Mouse (Mus musculus): ENCODE data around the gene Rabep1. TPM values are rescaled to one million over a fixed set of nuclear protein-coding genes. Genes with fewer than 3 reads are reported as not detected.
"Not testable (repeated sequence)": the region's sequence is repeated elsewhere in the genome, so short reads cannot be mapped to it uniquely, and the experiment has no call there.

Rabep1 gene
- polyA plus RNA-seq, 1 experiment from 2014 or later, result 32.6 TPM

DNA sequence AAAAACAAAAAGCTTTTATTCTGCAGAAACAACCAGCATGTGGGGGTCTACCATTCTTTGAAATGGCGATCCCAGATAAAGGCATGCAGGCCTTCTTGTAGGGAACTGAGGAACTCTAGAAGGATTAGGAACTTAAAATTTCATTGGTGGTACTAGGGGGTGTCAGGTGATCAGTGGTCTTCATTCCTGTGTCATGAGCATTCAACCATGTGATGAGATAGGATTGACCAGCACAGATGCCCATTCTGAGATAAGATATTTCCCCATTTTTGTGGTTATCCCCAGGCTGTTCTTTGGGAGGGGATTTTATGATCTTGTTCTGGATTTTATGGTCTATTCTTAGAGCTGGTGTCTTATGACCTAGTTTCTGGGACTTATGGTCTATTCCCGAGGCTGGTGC lies 46.1 kb downstream of the Rabep1 start:
- Histone ChIP-seq H3K4me1 (ENCODE audit: insufficient read depth) (no peaks in the 10 kb centered on the region), H3K4me2 (no peak overlapping the region), H3K27ac (ENCODE audit: low read depth) (no peak overlapping the region), H3K36me3 (ENCODE audit: insufficient read depth) (peaks cover 37% of the 10 kb centered on the region), H3K9ac (no peak overlapping the region), H3K4me3 (ENCODE audit: low read depth, low read length) (no peak overlapping the region), H3K27me3 (ENCODE audit: insufficient read depth, low read length) (no peaks in the 10 kb centered on the region), H3K9me3 (ENCODE audit: low read depth, low read length) (no peaks in the 10 kb centered on the region)
- WGBS, result 93% methylated on average over 2 of the region's 2 CpGs
- no peak for DNase-seq
- no peak for ATAC-seq (ENCODE audit: insufficient read depth)
- TF ChIP-seq CTCF (IDR thresholded peaks at IDR 0.05; ENCODE audit: low read depth), result no peak

DNA sequence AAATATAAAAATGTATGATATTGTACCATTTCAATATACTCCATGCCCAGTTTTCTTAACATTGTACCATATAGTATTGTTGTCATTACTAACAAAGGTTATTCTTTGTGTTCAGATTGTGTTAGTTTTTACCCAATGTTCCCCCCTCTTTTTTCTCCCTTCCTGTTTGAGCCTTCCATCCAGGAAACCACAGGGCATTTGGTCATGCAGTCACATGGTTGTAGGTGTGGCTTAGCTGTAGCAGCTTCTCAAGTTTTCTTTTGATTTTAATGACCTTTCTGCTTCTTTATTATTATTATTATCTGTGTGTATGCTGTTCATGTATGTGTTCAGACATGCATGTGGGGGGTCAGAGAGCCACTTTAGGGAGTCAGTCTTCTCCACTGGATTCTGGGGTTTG lies 47.0 kb downstream of the Rabep1 start:
- no peaks in the 10 kb centered on the region for H3K9me3 ChIP-seq (ENCODE audit: low read depth, low read length)
- H3K4me1 ChIP-seq (ENCODE audit: insufficient read depth), result no peaks in the 10 kb centered on the region
- DNase-seq, result no peak
- H3K9ac ChIP-seq, result no peak overlapping the region
- H3K27me3 ChIP-seq (ENCODE audit: insufficient read depth, low read length), result no peaks in the 10 kb centered on the region
- no peak for TF ChIP-seq CTCF (IDR thresholded peaks at IDR 0.05; ENCODE audit: low read depth)
- H3K36me3 ChIP-seq (ENCODE audit: insufficient read depth), result peaks cover 34% of the 10 kb centered on the region
- ATAC-seq (ENCODE audit: insufficient read depth), result no peak
- no peak overlapping the region for H3K27ac ChIP-seq (ENCODE audit: low read depth)
- H3K4me2 ChIP-seq, result no peak overlapping the region
- no peak overlapping the region for H3K4me3 ChIP-seq (ENCODE audit: low read depth, low read length)

DNA sequence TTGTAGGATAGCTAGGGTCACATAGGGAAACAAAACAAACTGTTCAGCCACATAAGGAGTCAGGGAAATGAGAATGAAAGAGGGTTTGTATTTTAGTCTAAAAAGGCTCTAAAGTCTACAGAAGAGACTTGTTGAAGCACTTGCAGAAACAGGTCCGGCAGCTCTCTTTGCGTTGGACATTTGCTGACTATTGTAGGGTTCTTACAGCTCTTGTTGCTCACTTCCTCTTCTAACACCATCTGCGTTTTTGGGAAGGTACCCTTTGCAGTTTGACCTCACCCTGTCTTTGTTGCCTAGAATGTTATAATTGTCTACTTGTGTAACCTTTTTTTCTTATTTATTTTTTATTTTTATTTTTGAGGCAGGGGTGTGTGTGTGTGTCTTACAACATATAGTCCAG lies 53.1 kb downstream of the Rabep1 start:
- no peak overlapping the region for H3K4me2 ChIP-seq
- DNase-seq (peak; percentile 50), ATAC-seq (ENCODE audit: insufficient read depth) (no peak)
- H3K9me3 ChIP-seq (ENCODE audit: low read depth, low read length), result no peaks in the 10 kb centered on the region
- H3K27me3 ChIP-seq (ENCODE audit: insufficient read depth, low read length), result no peaks in the 10 kb centered on the region
- H3K4me1 ChIP-seq (ENCODE audit: insufficient read depth), result no peaks in the 10 kb centered on the region
- H3K9ac ChIP-seq, result no peak overlapping the region
- H3K36me3 ChIP-seq (ENCODE audit: insufficient read depth), result peaks cover 35% of the 10 kb centered on the region
- WGBS, result 70% methylated on average over 3 of the region's 3 CpGs
- no peak for TF ChIP-seq CTCF (IDR thresholded peaks at IDR 0.05; ENCODE audit: low read depth)
- no peak overlapping the region for H3K27ac ChIP-seq (ENCODE audit: low read depth)
- no peak overlapping the region for H3K4me3 ChIP-seq (ENCODE audit: low read depth, low read length)

DNA sequence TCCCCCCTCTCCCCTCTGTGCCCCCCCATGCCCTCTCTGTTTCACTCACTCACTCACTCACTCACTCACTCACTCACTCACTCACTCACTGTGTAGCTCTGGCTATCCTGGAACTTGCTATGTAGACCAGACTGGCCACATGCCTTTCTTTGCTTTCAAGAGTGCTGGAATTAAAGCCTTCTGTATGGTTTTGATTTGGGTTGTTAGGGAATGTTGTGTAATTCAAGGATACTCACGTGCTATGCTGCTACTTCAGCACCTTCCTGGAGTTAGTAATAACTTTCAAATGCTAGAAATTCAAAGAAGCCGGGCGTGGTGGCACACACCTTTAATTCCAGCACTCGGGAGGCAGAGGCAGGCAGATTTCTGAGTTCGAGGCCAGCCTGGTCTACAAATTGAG lies 53.6 kb downstream of the Rabep1 start:
- 89% methylated on average over 5 of the region's 5 CpGs for WGBS
- not testable (repeated sequence) for DNase-seq; H3K4me2 ChIP-seq; H3K4me3 ChIP-seq (ENCODE audit: low read depth, low read length); H3K27me3 ChIP-seq (ENCODE audit: insufficient read depth, low read length); H3K9ac ChIP-seq; H3K4me1 ChIP-seq (ENCODE audit: insufficient read depth); H3K9me3 ChIP-seq (ENCODE audit: low read depth, low read length); ATAC-seq (ENCODE audit: insufficient read depth); H3K27ac ChIP-seq (ENCODE audit: low read depth)
- peaks cover 35% of the 10 kb centered on the region for H3K36me3 ChIP-seq (ENCODE audit: insufficient read depth)

DNA sequence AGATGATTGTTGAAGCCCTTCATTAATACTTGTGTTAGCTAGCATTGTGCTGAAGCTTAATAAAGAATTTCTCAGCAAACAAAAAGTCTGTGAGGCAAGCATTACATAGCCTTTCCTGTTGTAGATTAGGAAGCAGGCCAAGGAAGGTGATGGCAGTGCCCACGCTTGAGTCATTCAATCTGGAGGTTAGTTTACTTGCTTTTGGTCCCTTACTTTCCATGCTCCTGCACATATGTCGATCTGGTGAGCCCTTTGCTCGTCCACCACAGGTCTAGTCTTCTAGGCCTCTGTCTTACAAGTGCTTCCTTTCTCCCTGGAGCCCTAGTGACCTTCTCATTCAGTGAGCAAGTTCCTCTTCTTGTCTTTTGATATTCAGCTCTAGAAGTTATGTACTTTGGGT lies 62.1 kb downstream of the Rabep1 start:
- ATAC-seq (ENCODE audit: insufficient read depth) (no peak), DNase-seq (no peak)
- Histone ChIP-seq H3K27me3 (ENCODE audit: insufficient read depth, low read length) (no peaks in the 10 kb centered on the region), H3K27ac (ENCODE audit: low read depth) (no peak overlapping the region), H3K4me2 (no peak overlapping the region), H3K4me3 (ENCODE audit: low read depth, low read length) (no peak overlapping the region), H3K9ac (no peak overlapping the region), H3K4me1 (ENCODE audit: insufficient read depth) (no peaks in the 10 kb centered on the region), H3K36me3 (ENCODE audit: insufficient read depth) (peaks cover 40% of the 10 kb centered on the region), H3K9me3 (ENCODE audit: low read depth, low read length) (no peaks in the 10 kb centered on the region)
- WGBS, result 91% methylated on average over 3 of the region's 3 CpGs
- TF ChIP-seq CTCF (IDR thresholded peaks at IDR 0.05; ENCODE audit: low read depth), result no peak

DNA sequence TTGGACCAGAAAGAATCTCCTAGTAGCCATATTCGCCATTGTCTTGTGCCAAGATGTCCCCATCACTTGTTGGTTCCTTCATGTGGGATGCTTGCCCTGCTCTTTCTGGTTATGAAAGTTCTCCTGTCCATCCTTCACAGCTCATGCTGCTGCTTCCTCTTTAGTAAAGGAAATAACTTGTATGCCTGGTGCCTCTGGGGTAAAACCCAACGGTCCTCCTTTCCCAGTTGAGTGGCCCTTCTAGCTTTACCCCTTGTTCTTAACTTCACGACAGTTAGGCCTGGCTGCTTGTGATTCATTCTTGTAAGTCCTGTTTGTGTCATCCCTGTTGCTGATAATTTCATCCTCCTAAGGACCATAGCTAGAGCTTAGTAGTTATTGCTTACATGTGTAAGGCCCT lies 66.7 kb downstream of the Rabep1 start:
- Histone ChIP-seq H3K27me3 (ENCODE audit: insufficient read depth, low read length) (no peaks in the 10 kb centered on the region), H3K27ac (ENCODE audit: low read depth) (no peak overlapping the region), H3K9me3 (ENCODE audit: low read depth, low read length) (no peaks in the 10 kb centered on the region), H3K4me3 (ENCODE audit: low read depth, low read length) (no peak overlapping the region), H3K4me2 (no peak overlapping the region), H3K9ac (no peak overlapping the region), H3K36me3 (ENCODE audit: insufficient read depth) (peaks cover 38% of the 10 kb centered on the region), H3K4me1 (ENCODE audit: insufficient read depth) (no peaks in the 10 kb centered on the region)
- DNase-seq, result no peak
- TF ChIP-seq CTCF (IDR thresholded peaks at IDR 0.05; ENCODE audit: low read depth), result no peak
- 88% methylated on average over 3 of the region's 3 CpGs for WGBS
- no peak for ATAC-seq (ENCODE audit: insufficient read depth)

DNA sequence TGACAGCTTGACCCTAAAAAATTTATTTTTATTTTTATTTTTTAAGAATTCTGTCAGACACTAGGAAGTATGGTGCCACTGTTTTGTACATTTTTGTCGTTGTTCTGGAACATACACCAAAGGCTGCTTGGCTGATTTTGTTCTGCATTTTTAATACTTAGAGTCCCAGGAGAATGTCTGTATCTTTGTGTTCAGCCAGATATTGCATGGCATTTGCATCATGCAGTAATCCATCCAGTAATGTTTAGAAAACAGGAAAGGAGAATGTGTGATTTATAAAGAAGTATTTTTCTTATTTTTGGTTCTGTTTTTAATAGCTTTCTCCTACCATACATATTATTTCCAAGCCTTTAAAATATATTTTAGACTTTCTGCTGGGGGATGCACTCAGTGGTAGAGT lies 67.3 kb downstream of the Rabep1 start:
- Histone ChIP-seq H3K9ac (no peak overlapping the region), H3K9me3 (ENCODE audit: low read depth, low read length) (no peaks in the 10 kb centered on the region), H3K4me2 (no peak overlapping the region), H3K4me1 (ENCODE audit: insufficient read depth) (no peaks in the 10 kb centered on the region), H3K27me3 (ENCODE audit: insufficient read depth, low read length) (no peaks in the 10 kb centered on the region), H3K4me3 (ENCODE audit: low read depth, low read length) (no peak overlapping the region), H3K27ac (ENCODE audit: low read depth) (no peak overlapping the region), H3K36me3 (ENCODE audit: insufficient read depth) (peaks cover 42% of the 10 kb centered on the region)
- DNase-seq (no peak), ATAC-seq (ENCODE audit: insufficient read depth) (no peak)
- WGBS, result 86% methylated on average over 1 of the region's 1 CpGs
- no peak for TF ChIP-seq CTCF (IDR thresholded peaks at IDR 0.05; ENCODE audit: low read depth)

DNA sequence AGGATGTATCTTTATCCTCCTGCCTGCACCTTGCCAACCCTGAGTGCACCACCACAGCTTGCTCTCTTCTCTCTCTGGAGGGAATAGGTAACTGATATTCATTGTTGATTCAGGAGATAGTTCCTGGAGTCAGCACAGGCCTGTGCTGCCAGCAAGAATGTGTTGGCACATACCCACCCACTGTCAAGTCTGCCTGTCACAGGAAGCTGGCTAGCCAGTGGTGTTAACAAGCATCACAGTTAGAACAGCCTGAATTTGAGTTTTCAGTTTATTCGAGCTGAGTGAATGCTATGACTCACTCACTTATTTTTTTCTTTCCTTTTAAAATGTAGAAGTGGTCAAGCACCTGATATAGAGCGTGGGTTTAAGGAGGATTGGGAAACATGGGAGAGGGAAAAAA lies 73.3 kb downstream of the Rabep1 start:
- WGBS, result 90% methylated on average over 2 of the region's 2 CpGs
- Histone ChIP-seq H3K9me3 (ENCODE audit: low read depth, low read length) (no peaks in the 10 kb centered on the region), H3K27ac (ENCODE audit: low read depth) (no peak overlapping the region), H3K9ac (no peak overlapping the region), H3K4me1 (ENCODE audit: insufficient read depth) (no peaks in the 10 kb centered on the region), H3K4me2 (no peak overlapping the region), H3K4me3 (ENCODE audit: low read depth, low read length) (no peak overlapping the region), H3K27me3 (ENCODE audit: insufficient read depth, low read length) (no peaks in the 10 kb centered on the region), H3K36me3 (ENCODE audit: insufficient read depth) (peaks cover 63% of the 10 kb centered on the region)
- DNase-seq (no peak), ATAC-seq (ENCODE audit: insufficient read depth) (no peak)
- no peak for TF ChIP-seq CTCF (IDR thresholded peaks at IDR 0.05; ENCODE audit: low read depth)

Measured in lung, embryonic 14.5 days (tissue).